Mouse (Mus musculus): ENCODE results near the gene B4galnt4. TPM values are rescaled to one million over a fixed set of nuclear protein-coding genes. Genes with fewer than 3 reads are reported as not detected.

Gene B4galnt4
- polyA plus RNA-seq, 1 experiment = 0.36 TPM

DNA sequence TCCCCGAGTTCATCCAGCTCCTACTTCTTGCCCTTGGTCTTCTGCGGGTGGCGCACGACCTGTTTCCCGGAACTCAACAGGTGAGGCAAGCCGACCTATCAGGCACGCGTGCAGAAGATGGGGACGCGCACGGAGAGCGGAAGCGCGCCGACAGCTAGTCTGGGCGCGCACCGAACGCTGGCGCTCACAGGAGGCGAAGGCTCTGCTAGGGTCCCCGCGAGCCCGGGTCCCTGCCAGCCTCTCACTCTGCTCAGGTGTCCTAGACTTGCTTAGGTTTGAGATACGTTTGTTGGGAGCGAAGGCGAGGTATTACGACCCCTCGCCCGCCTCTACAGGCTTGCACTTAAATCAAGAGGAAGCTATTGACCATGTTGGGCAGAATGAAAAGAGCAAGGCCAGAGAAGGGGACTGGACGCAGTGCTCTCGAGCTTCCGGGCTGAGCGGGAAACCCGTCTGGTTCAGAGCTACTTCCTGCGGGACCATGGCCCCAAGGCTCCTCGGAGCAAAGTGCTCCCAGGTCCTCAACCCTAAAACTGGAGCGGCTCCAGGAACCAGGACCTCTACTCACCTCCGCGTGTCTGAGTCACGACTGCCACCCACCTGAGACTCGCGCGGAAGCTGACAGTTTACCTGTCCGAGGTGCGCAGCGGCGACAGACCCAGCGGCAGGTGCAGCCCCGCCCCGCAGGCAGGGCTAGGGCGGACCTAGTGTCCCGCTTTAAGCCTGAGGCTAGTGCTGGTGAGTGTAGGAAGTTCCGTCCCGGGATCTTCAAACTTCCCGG is 39.2 kb downstream of the B4galnt4 start, which contains the start of gene Sigirr:
TSS of gene Sigirr (minus strand) at position 662 of the 781 bp plus-strand sequence.
- peak; percentile 57; the same call in 1 of the 2 replicates for TF ChIP-seq POLR2A (IDR thresholded peaks at IDR 0.05; ENCODE audit: borderline replicate concordance, extremely low read depth, low read depth, low read length)
- no peak for TF ChIP-seq CTCF (IDR thresholded peaks at IDR 0.05; ENCODE audit: insufficient read depth, low read length)
- Histone ChIP-seq H3K4me3 (replicated peaks; ENCODE audit: extremely low read depth, low read depth, low read length) (peak within 1 kb of the TSS; percentile 68), H3K4me1 (ENCODE audit: control insufficient read depth, insufficient read depth, low read length) (peaks cover 10% of the 10 kb centered on the region)
- WGBS = 2% methylated on average over 56 of the region's 56 CpGs
- DNase-seq = peak; percentile 66

DNA sequence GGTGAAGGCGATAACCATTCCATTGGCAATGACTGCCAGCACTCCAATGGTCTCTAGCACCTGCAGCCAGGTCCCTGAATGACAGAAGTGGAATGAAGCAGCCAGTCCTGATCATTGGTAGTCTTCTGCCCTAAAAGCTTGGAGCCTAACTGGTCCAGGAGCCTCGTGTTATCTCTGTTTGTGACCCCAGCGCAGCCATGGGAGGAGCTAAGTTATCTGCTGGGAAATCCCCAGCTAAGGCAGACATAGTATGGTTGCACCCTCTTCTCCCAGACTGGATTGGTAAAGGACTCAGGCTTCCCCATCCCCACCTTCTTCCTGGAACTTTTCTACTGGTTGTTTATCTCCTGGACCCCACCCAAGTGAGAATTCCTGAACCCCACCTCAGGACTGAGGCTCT is 42.3 kb downstream of the B4galnt4 start:
- no peak overlapping the region for H3K4me3 ChIP-seq (replicated peaks; ENCODE audit: extremely low read depth, low read depth, low read length)

DNA sequence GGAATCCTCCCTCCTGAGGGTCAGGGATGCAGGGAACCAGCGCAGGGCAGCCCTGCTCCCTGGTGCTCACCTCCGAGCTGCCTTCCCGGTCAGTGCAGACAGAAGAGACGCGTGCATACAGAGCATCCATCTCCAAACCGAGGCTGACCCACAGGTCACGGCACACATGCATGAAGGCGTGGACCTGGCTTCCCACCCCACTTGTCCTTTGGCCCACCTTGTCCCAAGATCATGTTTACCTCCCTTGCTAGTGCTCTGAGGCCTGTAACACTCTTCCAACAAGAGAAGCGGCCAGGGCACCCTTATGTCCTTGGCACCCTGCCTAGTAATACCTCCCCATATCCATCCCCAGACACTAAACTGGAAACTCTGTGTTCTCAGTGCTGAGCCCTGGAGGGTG is 55.0 kb downstream of the B4galnt4 start:
- no peak for DNase-seq
- Histone ChIP-seq H3K4me1 (ENCODE audit: control insufficient read depth, insufficient read depth, low read length) (no peaks in the 10 kb centered on the region), H3K4me3 (replicated peaks; ENCODE audit: extremely low read depth, low read depth, low read length) (no peak overlapping the region)
- 91% methylated on average over 9 of the region's 9 CpGs for WGBS
- TF ChIP-seq POLR2A (IDR thresholded peaks at IDR 0.05; ENCODE audit: borderline replicate concordance, extremely low read depth, low read depth, low read length) (no peak), CTCF (IDR thresholded peaks at IDR 0.05; ENCODE audit: insufficient read depth, low read length) (no peak)

More for the DNA sequence above, 42.3 kb downstream of the B4galnt4 start:
- WGBS = 55% methylated on average over 3 of the region's 3 CpGs
- no peak for TF ChIP-seq POLR2A (IDR thresholded peaks at IDR 0.05; ENCODE audit: borderline replicate concordance, extremely low read depth, low read depth, low read length)
- no peak for TF ChIP-seq CTCF (IDR thresholded peaks at IDR 0.05; ENCODE audit: insufficient read depth, low read length)
- peaks cover 3% of the 10 kb centered on the region; the same call in 1 of the 2 replicates for H3K4me1 ChIP-seq (ENCODE audit: control insufficient read depth, insufficient read depth, low read length)
- no peak for DNase-seq

DNA sequence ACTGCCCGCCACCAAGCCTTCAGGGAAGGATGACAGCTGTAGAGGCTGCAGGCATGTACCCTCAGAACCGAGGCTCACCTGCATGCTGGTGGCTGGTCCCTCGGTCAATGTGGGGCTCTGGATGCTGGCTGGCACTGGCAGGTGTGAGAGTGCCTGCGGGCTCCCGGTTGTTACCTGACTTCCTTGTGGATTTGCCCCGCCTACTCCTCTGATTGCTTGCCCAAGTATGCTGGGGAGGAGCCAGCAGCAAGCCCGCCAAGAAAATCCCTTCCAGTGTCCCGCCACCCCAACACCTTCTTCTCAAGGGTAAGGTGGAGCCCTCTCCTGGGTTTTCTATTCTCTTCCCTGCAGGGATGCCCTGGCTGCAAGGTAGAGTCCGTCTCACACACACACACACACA is 56.7 kb downstream of the B4galnt4 start, which contains the start of gene Ano9:
TSS of gene Ano9 (minus strand) at position 171 of the 400 bp plus-strand sequence.
- TF ChIP-seq POLR2A (IDR thresholded peaks at IDR 0.05; ENCODE audit: borderline replicate concordance, extremely low read depth, low read depth, low read length) (no peak), CTCF (IDR thresholded peaks at IDR 0.05; ENCODE audit: insufficient read depth, low read length) (no peak)
- Histone ChIP-seq H3K4me1 (ENCODE audit: control insufficient read depth, insufficient read depth, low read length) (no peaks in the 10 kb centered on the region), H3K4me3 (replicated peaks; ENCODE audit: extremely low read depth, low read depth, low read length) (peak within 1 kb of the TSS; percentile 23)
- 30% methylated on average over 9 of the region's 9 CpGs for WGBS
- peak; percentile 46 for DNase-seq

DNA sequence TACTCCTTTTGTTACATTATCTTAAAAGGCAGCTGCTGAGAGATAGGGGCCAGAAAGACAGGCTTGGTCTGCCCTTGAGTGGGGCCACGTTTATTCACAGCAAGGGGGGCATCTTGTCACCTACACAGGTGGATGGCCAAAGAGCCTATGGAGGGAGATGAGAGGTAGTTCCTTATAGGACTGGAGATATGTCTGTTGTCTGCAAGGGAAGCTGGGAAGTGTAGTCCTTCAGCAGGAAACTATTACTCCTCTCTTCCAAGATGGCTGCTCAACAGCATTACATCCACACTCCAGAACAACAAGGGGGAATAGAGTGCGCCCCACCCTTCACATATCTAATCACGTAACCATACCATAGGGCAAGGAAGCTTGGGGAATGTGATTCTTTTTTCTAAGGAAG is 58.6 kb downstream of the B4galnt4 start:
- TF ChIP-seq CTCF (IDR thresholded peaks at IDR 0.05; ENCODE audit: insufficient read depth, low read length) = no peak
- TF ChIP-seq POLR2A (IDR thresholded peaks at IDR 0.05; ENCODE audit: borderline replicate concordance, extremely low read depth, low read depth, low read length) = no peak
- Histone ChIP-seq H3K4me3 (replicated peaks; ENCODE audit: extremely low read depth, low read depth, low read length) (no peak overlapping the region), H3K4me1 (ENCODE audit: control insufficient read depth, insufficient read depth, low read length) (no peaks in the 10 kb centered on the region)
- no peak for DNase-seq
- WGBS = 78% methylated on average over 3 of the region's 3 CpGs

DNA sequence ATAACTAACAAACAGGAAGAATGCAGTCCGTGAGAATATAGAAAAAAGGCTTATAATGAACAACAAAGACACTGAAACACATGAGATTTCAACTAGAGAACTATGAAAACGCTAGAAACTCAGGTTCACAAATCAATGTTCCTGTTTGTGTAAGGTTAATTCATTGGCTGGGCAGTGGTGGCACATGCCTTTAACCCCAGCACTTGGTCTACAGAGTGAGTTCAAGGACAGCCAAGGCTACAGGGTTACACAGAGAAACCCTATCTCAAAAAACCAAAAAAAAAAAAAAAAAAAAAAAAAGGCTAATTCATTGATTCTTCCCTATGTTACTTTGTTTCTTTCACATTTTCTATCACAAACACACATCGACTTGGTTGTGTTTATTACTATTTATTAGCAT is 59.7 kb downstream of the B4galnt4 start:
- Histone ChIP-seq H3K4me3 (replicated peaks; ENCODE audit: extremely low read depth, low read depth, low read length) (no peak overlapping the region), H3K4me1 (ENCODE audit: control insufficient read depth, insufficient read depth, low read length) (no peaks in the 10 kb centered on the region)
- no peak for DNase-seq
- 76% methylated on average over 3 of the region's 3 CpGs for WGBS
- TF ChIP-seq CTCF (IDR thresholded peaks at IDR 0.05; ENCODE audit: insufficient read depth, low read length) = no peak
- TF ChIP-seq POLR2A (IDR thresholded peaks at IDR 0.05; ENCODE audit: borderline replicate concordance, extremely low read depth, low read depth, low read length) = no peak

DNA sequence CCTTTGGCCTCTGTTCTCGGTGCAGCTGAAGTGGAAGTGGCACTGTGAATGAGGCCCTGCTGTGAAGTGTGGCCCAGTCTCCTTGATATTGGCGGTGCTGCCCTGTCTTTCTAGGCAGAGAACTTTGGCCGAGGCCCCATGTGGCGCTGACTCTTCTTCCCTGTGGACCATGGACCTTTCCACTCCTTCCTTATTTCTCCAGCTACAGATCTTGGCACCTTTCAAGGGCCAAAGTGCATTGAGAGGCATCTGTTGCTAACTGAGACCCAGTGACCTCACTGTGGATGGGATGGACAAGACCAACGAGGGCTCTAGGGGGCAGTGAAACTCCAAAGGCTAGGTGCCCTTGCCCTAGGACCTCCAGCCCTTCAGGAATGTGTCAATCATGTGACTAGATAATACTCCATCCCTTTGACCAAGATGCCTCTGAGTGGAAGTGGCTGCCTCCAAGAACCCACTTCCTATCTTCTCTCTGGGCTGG is 60.2 kb downstream of the B4galnt4 start:
- Histone ChIP-seq H3K4me1 (ENCODE audit: control insufficient read depth, insufficient read depth, low read length) (no peaks in the 10 kb centered on the region), H3K4me3 (replicated peaks; ENCODE audit: extremely low read depth, low read depth, low read length) (no peak overlapping the region)
- TF ChIP-seq POLR2A (IDR thresholded peaks at IDR 0.05; ENCODE audit: borderline replicate concordance, extremely low read depth, low read depth, low read length) (no peak), CTCF (IDR thresholded peaks at IDR 0.05; ENCODE audit: insufficient read depth, low read length) (peak; percentile 23; the same call in 1 of the 2 replicates)
- WGBS = 73% methylated on average over 5 of the region's 5 CpGs
- DNase-seq = no peak

Other genes starting within 250 kb of the B4galnt4 start
- 0.06 and 0.19 TPM in 2 replicates for gene Zfp941, start 238.9 kb upstream of the B4galnt4 start, polyA plus RNA-seq (2012; rRNA removed)
- gene Urah, start 226.1 kb upstream of the B4galnt4 start, polyA plus RNA-seq (2012; rRNA removed) = 19.7 and 23.3 TPM in 2 replicates
- gene Scgb1c1, start 215.6 kb upstream of the B4galnt4 start, polyA plus RNA-seq (2012; rRNA removed) = 45.0 and 76.2 TPM in 2 replicates
- 0.24 TPM in 1 of 2 replicates, not detected in the other for gene Odf3, start 213.3 kb upstream of the B4galnt4 start, polyA plus RNA-seq (2012; rRNA removed)
- 2.2 TPM in 1 of 2 replicates, not detected in the other for gene Gm45785, start 204.8 kb upstream of the B4galnt4 start, polyA plus RNA-seq (2012; rRNA removed)
- 112 and 138 TPM in 2 replicates for gene Ric8a, start 204.1 kb upstream of the B4galnt4 start, polyA plus RNA-seq (2012; rRNA removed)
- gene Bet1l, start 203.5 kb upstream of the B4galnt4 start, polyA plus RNA-seq (2012; rRNA removed) = 25.5 and 30.5 TPM in 2 replicates
- 48.8 and 70.4 TPM in 2 replicates for gene Psmd13, start 179.1 kb upstream of the B4galnt4 start, polyA plus RNA-seq (2012; rRNA removed)
- 21.1 and 27.0 TPM in 2 replicates for gene Sirt3, start 178.8 kb upstream of the B4galnt4 start, polyA plus RNA-seq (2012; rRNA removed)
- 46.7 and 104 TPM in 2 replicates for gene Cox8b, start 160.7 kb upstream of the B4galnt4 start, polyA plus RNA-seq (2012; rRNA removed)
- 0.07 and 0.31 TPM in 2 replicates for gene Nlrp6, start 140.2 kb upstream of the B4galnt4 start, polyA plus RNA-seq (2012; rRNA removed)
- 38.1 and 39.3 TPM in 2 replicates for gene Pgghg, start 119.7 kb upstream of the B4galnt4 start, polyA plus RNA-seq (2012; rRNA removed)
- gene Ifitm5, start 110.8 kb upstream of the B4galnt4 start, polyA plus RNA-seq (2012; rRNA removed) = 3.2 and 5.2 TPM in 2 replicates
- 0.63 TPM in 1 of 2 replicates, not detected in the other for gene Gm45717, start 105.2 kb upstream of the B4galnt4 start, polyA plus RNA-seq (2012; rRNA removed)
- 1,180 and 1,190 TPM in 2 replicates for gene Ifitm2, start 105.1 kb upstream of the B4galnt4 start, polyA plus RNA-seq (2012; rRNA removed)
- gene Ifitm1, start 93.9 kb upstream of the B4galnt4 start, polyA plus RNA-seq (2012; rRNA removed) = 227 and 261 TPM in 2 replicates
- gene Ifitm3, start 50.3 kb upstream of the B4galnt4 start, polyA plus RNA-seq (2012; rRNA removed) = 560 and 814 TPM in 2 replicates
- 10.6 and 24.3 TPM in 2 replicates for gene Ifitm6, start 43.2 kb upstream of the B4galnt4 start, polyA plus RNA-seq (2012; rRNA removed)
- not detected in 2 replicates for gene Gm17387, start 32.0 kb upstream of the B4galnt4 start, polyA plus RNA-seq (2012; rRNA removed)
- gene Pkp3, start 17.1 kb downstream of the B4galnt4 start, polyA plus RNA-seq (2012; rRNA removed) = 23.8 and 47.7 TPM in 2 replicates
- gene Sigirr, start 39.5 kb downstream of the B4galnt4 start, polyA plus RNA-seq (2012; rRNA removed) = 40.5 and 40.6 TPM in 2 replicates
- gene Ano9, start 56.7 kb downstream of the B4galnt4 start, polyA plus RNA-seq (2012; rRNA removed) = 2.8 and 10.7 TPM in 2 replicates
- gene Ptdss2, start 61.3 kb downstream of the B4galnt4 start, polyA plus RNA-seq (2012; rRNA removed) = 22.9 and 24.1 TPM in 2 replicates
- gene Rnh1, start 111.8 kb downstream of the B4galnt4 start, polyA plus RNA-seq (2012; rRNA removed) = 128 and 195 TPM in 2 replicates
- gene Hras, start 132.9 kb downstream of the B4galnt4 start, polyA plus RNA-seq (2012; rRNA removed) = 77.3 and 91.5 TPM in 2 replicates
- gene Lrrc56, start 133.1 kb downstream of the B4galnt4 start, polyA plus RNA-seq (2012; rRNA removed) = 15.8 TPM in 2 replicates
- gene Lmntd2, start 153.0 kb downstream of the B4galnt4 start, polyA plus RNA-seq (2012; rRNA removed) = 4.4 and 5.6 TPM in 2 replicates
- 87.1 and 92.9 TPM in 2 replicates for gene Rassf7, start 154.8 kb downstream of the B4galnt4 start, polyA plus RNA-seq (2012; rRNA removed)
- gene Phrf1, start 167.7 kb downstream of the B4galnt4 start, polyA plus RNA-seq (2012; rRNA removed) = 18.9 and 22.5 TPM in 2 replicates
- 48.8 and 49.7 TPM in 2 replicates for gene Irf7, start 205.4 kb downstream of the B4galnt4 start, polyA plus RNA-seq (2012; rRNA removed)
- 0.11 and 1.5 TPM in 2 replicates for gene Cdhr5, start 215.7 kb downstream of the B4galnt4 start, polyA plus RNA-seq (2012; rRNA removed)
- gene Sct, start 218.0 kb downstream of the B4galnt4 start, polyA plus RNA-seq (2012; rRNA removed) = not detected in 2 replicates
- gene Drd4, start 230.9 kb downstream of the B4galnt4 start, polyA plus RNA-seq (2012; rRNA removed) = not detected in 2 replicates